Mouse (Mus musculus) midbrain, embryonic 13.5 days (tissue): ENCODE measurements around the gene Rsc1a1. TPM values are rescaled to one million over a fixed set of nuclear protein-coding genes. Genes with fewer than 3 reads are reported as not detected.
A peak's percentile ranks its signal among the peaks of the same experiment; 100 is the strongest.

Experiments
- ATAC-seq: fragments of 200-750 bp; cut with Nextera tagmentation; 2 replicates; pipeline ENCODE4 v1.8.0; 2017; ENCODE audit warnings: mild to moderate bottlenecking, moderate TSS enrichment, moderate library complexity
- H3K27ac ChIP-seq: fragments of 300-500 bp; sonication (generic); 2 replicates; pipeline ENCODE4 v1.5.1; 2015; ENCODE audit warnings: inconsistent platforms, mild to moderate bottlenecking, moderate library complexity
- H3K27me3 ChIP-seq: fragments of 300-500 bp; sonication (generic); 2 replicates; pipeline ENCODE4 v1.6.1; 2015; ENCODE audit warnings: mild to moderate bottlenecking, inconsistent platforms
- H3K36me3 ChIP-seq: fragments of 300-500 bp; sonication (generic); 2 replicates; pipeline ENCODE4 v1.6.1; 2015; ENCODE audit warnings: mild to moderate bottlenecking, inconsistent platforms
- H3K4me1 ChIP-seq: fragments of 300-500 bp; sonication (generic); replicated peaks from 2 replicates; pipeline ENCODE4 v1.6.1; 2015; ENCODE audit warnings: inconsistent platforms
- H3K4me2 ChIP-seq: fragments of 300-500 bp; sonication (generic); replicated peaks from 2 replicates; pipeline ENCODE4 v1.6.1; 2015; ENCODE audit warnings: moderate library complexity, mild to moderate bottlenecking, inconsistent platforms
- H3K4me3 ChIP-seq: fragments of 300-500 bp; sonication (generic); replicated peaks from 2 replicates; pipeline ENCODE4 v1.5.1; 2015; ENCODE audit warnings: mild to moderate bottlenecking, inconsistent platforms
- H3K9ac ChIP-seq: fragments of 300-500 bp; sonication (generic); replicated peaks from 2 replicates; pipeline ENCODE4 v1.6.1; 2015; ENCODE audit warnings: mild to moderate bottlenecking, inconsistent platforms
- H3K9me3 ChIP-seq: fragments of 300-500 bp; sonication (generic); 2 replicates; pipeline ENCODE4 v1.6.1; 2016; ENCODE audit warnings: mild to moderate bottlenecking, inconsistent platforms
- WGBS: fragments of 180-500 bp; shearing (Covaris S2); methylation state at CpG from one replicate; pipeline ENCODE4 v1.1.7; 2015; 5-methylcytosine and 5-hydroxymethylcytosine counted together
- polyA plus RNA-seq: library from polyadenylated mRNA; unstranded; fragments of >200 nt; fragmentation: Nextera tagmentation; extraction: Ambion mirVana; gene quantifications from 2 replicates; pipeline ENCODE4 v1.2.1, GENCODE M21; 2015

The Rsc1a1 gene
- polyA plus RNA-seq, 1 experiment from 2014 or later: not detected

DNA sequence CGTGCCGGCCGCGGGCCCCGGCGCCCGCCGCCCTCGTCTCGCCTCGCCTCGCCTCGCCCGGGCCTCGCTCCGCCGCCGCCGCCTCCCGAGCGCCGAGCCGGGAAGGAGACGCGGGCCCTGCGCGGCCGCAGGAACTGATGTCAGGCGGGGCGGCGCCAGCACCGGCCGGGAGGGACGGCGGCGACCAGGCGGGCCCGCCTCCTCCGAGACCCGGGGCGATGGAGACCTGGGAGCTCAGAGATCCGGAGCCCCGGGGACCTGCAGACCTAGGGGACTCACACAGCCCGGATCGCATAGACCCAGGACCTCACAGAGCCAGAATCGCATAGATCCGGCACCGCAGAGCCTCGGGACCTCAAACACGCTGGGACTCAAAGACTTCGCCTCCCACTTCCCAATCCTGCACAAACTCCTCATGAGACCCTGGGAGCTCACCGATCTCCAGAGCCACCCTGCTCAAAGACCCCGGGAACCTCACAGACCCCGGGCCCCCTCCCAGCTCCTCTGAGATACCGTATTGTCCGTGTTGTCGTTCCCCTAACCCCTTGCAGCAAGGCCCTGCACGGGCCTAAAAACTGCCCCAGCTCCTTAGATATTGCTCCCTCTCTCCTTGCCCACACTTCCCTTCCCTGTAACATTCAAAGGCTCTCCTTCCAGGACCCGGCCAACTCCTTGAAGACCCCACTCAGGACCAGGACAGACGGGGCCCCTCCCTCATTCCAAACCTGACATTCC is 21.2 kb downstream of the Rsc1a1 start:
- Histone ChIP-seq H3K27me3 (no peaks in the 10 kb centered on the region), H3K36me3 (peaks cover 15% of the 10 kb centered on the region), H3K4me1 (peaks cover 24% of the 10 kb centered on the region), H3K27ac (peak overlapping the region; percentile 74), H3K9me3 (no peaks in the 10 kb centered on the region), H3K4me2 (peak overlapping the region; percentile 92), H3K9ac (peak overlapping the region; percentile 94), H3K4me3 (peak overlapping the region; percentile 87)
- under 1% methylated on average over 60 of the region's 60 CpGs for WGBS
- ATAC-seq: peak; percentile 84

- H3K9me3 ChIP-seq: no peaks in the 10 kb centered on the region
- 4% methylated on average over 47 of the region's 47 CpGs for WGBS
These were observed 22.1 kb downstream of the Rsc1a1 start for GRCm38 (mm10) chr4:141663122-141663931.

DNA sequence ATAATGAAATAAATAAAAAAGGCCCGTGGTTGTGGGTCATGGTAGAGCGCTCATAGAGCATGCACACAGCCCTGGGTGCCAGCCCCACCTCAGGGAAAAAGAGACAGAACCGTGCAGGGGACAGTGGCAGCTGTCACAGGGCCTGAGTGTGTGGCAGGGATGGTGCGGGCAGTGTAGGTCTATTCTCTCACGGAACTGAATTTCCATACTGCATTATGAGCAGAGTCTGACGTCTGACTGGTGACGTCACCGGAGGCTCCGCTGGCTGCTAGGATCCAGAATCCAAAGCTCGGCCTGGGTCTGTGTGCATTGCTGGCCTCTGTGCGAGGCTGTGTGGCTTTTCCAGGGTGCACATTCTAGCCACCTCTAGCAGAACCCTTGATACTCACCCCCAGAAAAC is 24.5 kb downstream of the Rsc1a1 start:
- H3K4me1 ChIP-seq: peaks cover 34% of the 10 kb centered on the region
- no peak overlapping the region for H3K4me2 ChIP-seq
- H3K4me3 ChIP-seq: no peak overlapping the region
- H3K27ac ChIP-seq: no peak overlapping the region
- ATAC-seq: no peak
- no peak overlapping the region for H3K9ac ChIP-seq
- no peaks in the 10 kb centered on the region for H3K9me3 ChIP-seq
- peaks cover 27% of the 10 kb centered on the region for H3K36me3 ChIP-seq
- H3K27me3 ChIP-seq: no peaks in the 10 kb centered on the region
- WGBS: 82% methylated on average over 11 of the region's 11 CpGs

More at GRCm38 (mm10) chr4:141663122-141663931, 22.1 kb downstream of the Rsc1a1 start:
- Histone ChIP-seq H3K4me3 (peak overlapping the region; percentile 87), H3K27me3 (no peaks in the 10 kb centered on the region), H3K4me2 (peak overlapping the region; percentile 92), H3K27ac (peak overlapping the region; percentile 74), H3K36me3 (peaks cover 17% of the 10 kb centered on the region), H3K9ac (peak overlapping the region; percentile 94), H3K4me1 (peaks cover 26% of the 10 kb centered on the region)
- peak; percentile 35 for ATAC-seq

DNA sequence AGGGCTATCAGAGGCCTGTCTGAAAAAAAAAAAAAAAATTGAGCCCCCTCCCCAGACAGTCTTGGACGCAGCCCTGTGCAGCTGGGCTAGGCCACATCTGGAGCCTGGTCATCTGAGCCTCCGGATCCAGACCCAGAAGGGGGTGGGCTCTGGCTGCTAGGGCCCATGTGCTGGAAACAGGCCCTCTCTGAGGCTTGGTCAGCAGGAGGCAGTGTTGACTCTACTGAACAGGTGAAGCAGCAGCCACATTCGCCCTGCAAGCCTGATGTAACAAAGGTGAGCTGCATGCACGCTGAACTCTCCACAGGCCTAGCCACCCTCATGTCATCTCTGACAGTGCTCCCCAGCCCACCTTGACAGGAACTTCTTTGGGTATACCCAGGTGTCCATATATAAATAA is 25.7 kb downstream of the Rsc1a1 start:
- Histone ChIP-seq H3K27ac (no peak overlapping the region), H3K4me1 (peaks cover 30% of the 10 kb centered on the region), H3K36me3 (peaks cover 29% of the 10 kb centered on the region), H3K9me3 (no peaks in the 10 kb centered on the region), H3K9ac (no peak overlapping the region), H3K27me3 (no peaks in the 10 kb centered on the region), H3K4me3 (no peak overlapping the region), H3K4me2 (no peak overlapping the region)
- WGBS: 75% methylated on average over 4 of the region's 4 CpGs
- no peak for ATAC-seq

DNA sequence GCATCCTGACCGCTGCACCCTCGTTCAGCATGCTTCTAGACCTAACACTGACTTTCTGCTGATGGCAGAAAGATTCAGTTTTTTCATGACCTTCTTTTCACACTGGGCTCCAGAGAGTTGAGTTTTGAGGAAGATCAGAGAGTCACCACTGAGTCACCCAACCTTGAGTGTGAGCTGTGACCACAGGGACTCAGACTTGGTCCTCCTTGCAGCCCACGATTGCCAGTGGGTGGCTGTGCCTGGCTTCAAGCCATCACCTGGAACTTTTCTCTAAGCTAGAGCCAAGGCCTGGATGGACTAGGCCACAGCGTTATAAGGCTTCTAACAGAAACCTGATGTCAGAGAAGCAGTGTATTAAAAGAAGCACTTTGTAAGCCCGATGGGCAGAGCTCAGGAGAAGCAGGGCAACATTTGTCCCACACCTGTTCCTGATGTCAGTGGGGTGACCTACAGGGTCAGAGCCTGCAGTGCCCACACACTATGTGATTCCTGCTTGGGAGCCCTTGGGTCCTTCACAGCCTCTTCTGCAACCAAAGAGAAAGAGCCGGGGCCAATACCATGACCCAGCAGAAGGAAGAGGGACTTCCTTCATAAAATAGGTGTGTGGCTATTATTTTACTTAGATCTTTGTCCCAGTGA is 26.4 kb downstream of the Rsc1a1 start:
- H3K9me3 ChIP-seq: no peaks in the 10 kb centered on the region
- H3K9ac ChIP-seq: no peak overlapping the region
- peaks cover 28% of the 10 kb centered on the region for H3K4me1 ChIP-seq
- 93% methylated on average over 6 of the region's 6 CpGs for WGBS
- H3K27me3 ChIP-seq: no peaks in the 10 kb centered on the region
- H3K36me3 ChIP-seq: peaks cover 32% of the 10 kb centered on the region
- H3K4me2 ChIP-seq: no peak overlapping the region
- no peak for ATAC-seq
- H3K27ac ChIP-seq: no peak overlapping the region
- H3K4me3 ChIP-seq: no peak overlapping the region

- no peak overlapping the region for H3K4me3 ChIP-seq
- no peak for ATAC-seq
- H3K27ac ChIP-seq: no peak overlapping the region
- H3K27me3 ChIP-seq: no peaks in the 10 kb centered on the region
- no peak overlapping the region for H3K9ac ChIP-seq
- WGBS: 78% methylated on average over 8 of the region's 8 CpGs
- peaks cover 42% of the 10 kb centered on the region for H3K36me3 ChIP-seq
- H3K9me3 ChIP-seq: no peaks in the 10 kb centered on the region
- H3K4me2 ChIP-seq: no peak overlapping the region
- peaks cover 20% of the 10 kb centered on the region; the same call in 1 of the 2 replicates for H3K4me1 ChIP-seq
These were observed 28.5 kb downstream of the Rsc1a1 start for GRCm38 (mm10) chr4:141656932-141657331.

DNA sequence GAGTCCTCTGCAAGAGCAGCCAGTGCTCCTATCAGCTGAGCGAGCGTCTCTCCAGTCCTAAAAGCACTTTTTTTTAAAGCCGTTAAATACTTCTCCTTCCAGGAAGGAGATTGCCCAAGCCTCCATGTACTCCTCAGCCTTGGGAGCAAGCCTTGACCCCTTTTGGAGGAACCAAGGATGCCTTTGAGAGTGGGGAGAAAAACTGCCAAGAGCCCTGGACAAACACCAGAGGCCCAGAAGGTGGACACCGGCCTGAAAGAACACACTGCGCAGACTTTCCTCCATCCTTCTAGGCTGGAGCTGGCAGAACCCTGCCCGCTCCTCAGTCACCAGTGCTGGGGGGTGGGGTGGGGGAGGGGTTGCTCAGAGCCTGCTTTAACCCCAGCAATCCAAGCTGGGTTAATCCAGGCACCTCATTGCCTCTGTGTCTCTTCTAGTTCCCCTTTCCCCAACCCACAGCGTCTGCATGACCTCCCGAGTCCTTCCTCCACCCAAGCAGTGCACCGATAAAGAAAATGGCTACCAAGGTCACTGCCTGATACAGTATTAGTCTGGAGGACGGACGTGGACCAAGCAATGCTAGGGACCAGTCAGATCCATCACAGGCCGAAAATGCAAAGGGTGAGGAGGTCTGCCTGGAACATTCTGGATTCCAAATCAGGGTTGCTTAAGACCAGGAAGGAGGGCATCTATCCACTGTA is 29.3 kb downstream of the Rsc1a1 start:
- H3K9ac ChIP-seq: no peak overlapping the region
- no peak for ATAC-seq
- H3K4me3 ChIP-seq: no peak overlapping the region
- H3K9me3 ChIP-seq: no peaks in the 10 kb centered on the region
- H3K4me2 ChIP-seq: no peak overlapping the region
- H3K36me3 ChIP-seq: peaks cover 44% of the 10 kb centered on the region
- H3K4me1 ChIP-seq: peaks cover 17% of the 10 kb centered on the region; the same call in 1 of the 2 replicates
- WGBS: 86% methylated on average over 12 of the region's 12 CpGs
- H3K27ac ChIP-seq: no peak overlapping the region
- no peaks in the 10 kb centered on the region for H3K27me3 ChIP-seq

- H3K4me3 ChIP-seq: no peak overlapping the region
- 0 out of 2 replicates have a peak overlapping the region, but pooled peaks have one; percentile 17 for H3K27ac ChIP-seq
- H3K36me3 ChIP-seq: peaks cover 32% of the 10 kb centered on the region
- H3K4me2 ChIP-seq: no peak overlapping the region
- H3K9me3 ChIP-seq: no peaks in the 10 kb centered on the region
- H3K27me3 ChIP-seq: no peaks in the 10 kb centered on the region
- 93% methylated on average over 6 of the region's 6 CpGs for WGBS
- no peak for ATAC-seq
- H3K9ac ChIP-seq: no peak overlapping the region
- peaks cover 18% of the 10 kb centered on the region; the same call in 1 of the 2 replicates for H3K4me1 ChIP-seq
These were observed 30.9 kb downstream of the Rsc1a1 start for GRCm38 (mm10) chr4:141654509-141654908.

DNA sequence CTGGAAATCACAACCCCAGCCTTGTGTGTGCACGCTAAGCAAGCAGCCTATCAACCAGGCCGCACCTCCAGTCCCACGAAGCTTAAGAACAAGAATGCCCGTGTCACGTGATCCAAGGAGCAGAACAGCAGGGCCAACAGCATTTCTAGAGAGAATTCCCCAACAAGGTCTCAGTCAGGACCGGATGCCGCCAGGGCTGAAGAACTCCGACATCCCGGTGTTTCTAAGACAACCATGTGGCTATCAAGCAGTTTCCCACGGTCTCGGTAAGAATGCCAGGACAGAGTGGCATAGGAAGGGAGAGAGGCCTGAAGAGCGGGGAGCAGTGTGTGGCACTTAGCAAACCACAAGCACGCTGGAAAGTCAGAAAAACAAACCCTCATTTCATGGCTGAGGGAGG is 31.6 kb downstream of the Rsc1a1 start:
- H3K9ac ChIP-seq: no peak overlapping the region
- H3K27me3 ChIP-seq: no peaks in the 10 kb centered on the region
- WGBS: 90% methylated on average over 13 of the region's 13 CpGs
- peaks cover 29% of the 10 kb centered on the region for H3K36me3 ChIP-seq
- H3K4me1 ChIP-seq: peaks cover 25% of the 10 kb centered on the region; the same call in 1 of the 2 replicates
- ATAC-seq: no peak
- H3K9me3 ChIP-seq: no peaks in the 10 kb centered on the region
- no peak overlapping the region for H3K4me3 ChIP-seq
- no peak overlapping the region for H3K4me2 ChIP-seq
- 0 out of 2 replicates have a peak overlapping the region, but pooled peaks have one; percentile 17 for H3K27ac ChIP-seq

GRCm38 (mm10) chr4:141653044-141653443 is 32.4 kb downstream of the Rsc1a1 start:
- Histone ChIP-seq H3K9ac (no peak overlapping the region), H3K36me3 (peaks cover 28% of the 10 kb centered on the region), H3K27me3 (no peaks in the 10 kb centered on the region), H3K4me1 (peaks cover 22% of the 10 kb centered on the region; the same call in 1 of the 2 replicates), H3K4me2 (no peak overlapping the region), H3K4me3 (no peak overlapping the region), H3K27ac (no peak overlapping the region), H3K9me3 (no peaks in the 10 kb centered on the region)
- no peak for ATAC-seq
- WGBS: 91% methylated on average over 8 of the region's 8 CpGs

- WGBS: 87% methylated on average over 10 of the region's 10 CpGs
- no peak overlapping the region for H3K4me3 ChIP-seq
- H3K4me1 ChIP-seq: peaks cover 19% of the 10 kb centered on the region; the same call in 1 of the 2 replicates
- peak overlapping the region; percentile 7; the same call in 1 of the 2 replicates for H3K27ac ChIP-seq
- peaks cover 24% of the 10 kb centered on the region for H3K36me3 ChIP-seq
- ATAC-seq: no peak
- H3K27me3 ChIP-seq: no peaks in the 10 kb centered on the region
- no peaks in the 10 kb centered on the region for H3K9me3 ChIP-seq
- no peak overlapping the region for H3K4me2 ChIP-seq
- H3K9ac ChIP-seq: no peak overlapping the region
These were observed 33.5 kb downstream of the Rsc1a1 start for GRCm38 (mm10) chr4:141651944-141652343.
